Mouse (Mus musculus) intestine, embryonic 16.5 days (tissue): Measurements from ENCODE around the gene Tnfaip2. TPM values are rescaled to one million over a fixed set of nuclear protein-coding genes. Genes with fewer than 3 reads are reported as not detected.

Source experiments
- ATAC-seq: fragments of 200-750 bp; cut with Nextera tagmentation; 2 replicates; pipeline ENCODE4 v1.8.0; 2017; ENCODE audit warnings: moderate TSS enrichment, moderate library complexity
- H3K27ac ChIP-seq: fragments of 300-500 bp; sonication (generic); 2 replicates; pipeline ENCODE4 v1.5.1; 2014; ENCODE audit warnings: mild to moderate bottlenecking, low read length
- H3K27me3 ChIP-seq: fragments of 300-500 bp; sonication (generic); replicated peaks from 2 replicates; pipeline ENCODE4 v1.6.1; 2014; ENCODE audit warnings: low read length, control low read depth, mixed read lengths; ENCODE audit not compliant: control insufficient read depth, insufficient read depth
- H3K36me3 ChIP-seq: fragments of 300-500 bp; sonication (generic); 2 replicates; pipeline ENCODE4 v1.6.1; 2014; ENCODE audit warnings: low read length, control low read depth; ENCODE audit not compliant: control insufficient read depth, insufficient read depth
- H3K4me1 ChIP-seq: fragments of 300-500 bp; sonication (generic); 2 replicates; pipeline ENCODE4 v1.6.1; 2014; ENCODE audit warnings: low read length, control low read depth, mixed read lengths; ENCODE audit not compliant: control insufficient read depth, insufficient read depth
- H3K4me2 ChIP-seq: fragments of 300-500 bp; sonication (generic); 2 replicates; pipeline ENCODE4 v1.6.1; 2014; ENCODE audit warnings: low read depth, low read length, control low read depth
- H3K4me3 ChIP-seq: fragments of 300-500 bp; sonication (generic); 2 replicates; pipeline ENCODE4 v1.5.1; 2014; ENCODE audit warnings: mild to moderate bottlenecking, low read length
- H3K9ac ChIP-seq: fragments of 300-500 bp; sonication (generic); 2 replicates; pipeline ENCODE4 v1.6.1; 2014; ENCODE audit warnings: low read depth, low read length
- H3K9me3 ChIP-seq: fragments of 300-500 bp; sonication (generic); 2 replicates; pipeline ENCODE4 v1.6.1; 2016; ENCODE audit warnings: low read length, control low read depth; ENCODE audit not compliant: control insufficient read depth
- whole genome bisulfite sequencing: fragments of 180-500 bp; shearing (Covaris S2); extraction: QIAGEN DNeasy Blood & Tissue Kit; methylation state at CpG from one replicate; pipeline ENCODE4 v1.1.7; 2014; 5-methylcytosine and 5-hydroxymethylcytosine counted together
- polyA plus RNA-seq: library from polyadenylated mRNA; unstranded; fragments of >200 nt; fragmentation: Nextera tagmentation; extraction: Ambion mirVana; gene quantifications from 2 replicates; pipeline ENCODE4 v1.2.1, GENCODE M21; 2015

Tnfaip2 gene
- polyA plus RNA-seq, 1 experiment from 2014 or later = 3.5 TPM

GRCm38 (mm10) chr12:111503063-111503567, 60.8 kb downstream of the Tnfaip2 start:
- H3K9me3 ChIP-seq = no peaks in the 10 kb centered on the region
- no peak overlapping the region for H3K9ac ChIP-seq
- no peak overlapping the region for H3K4me2 ChIP-seq
- 64% methylated on average over 12 of the region's 12 CpGs for WGBS
- H3K27ac ChIP-seq = no peak overlapping the region
- no peak for ATAC-seq
- H3K4me3 ChIP-seq = no peak overlapping the region
- H3K27me3 ChIP-seq = no peaks in the 10 kb centered on the region
- H3K36me3 ChIP-seq = no peaks in the 10 kb centered on the region
- H3K4me1 ChIP-seq = no peaks in the 10 kb centered on the region; the same call in 1 of the 2 replicates

DNA sequence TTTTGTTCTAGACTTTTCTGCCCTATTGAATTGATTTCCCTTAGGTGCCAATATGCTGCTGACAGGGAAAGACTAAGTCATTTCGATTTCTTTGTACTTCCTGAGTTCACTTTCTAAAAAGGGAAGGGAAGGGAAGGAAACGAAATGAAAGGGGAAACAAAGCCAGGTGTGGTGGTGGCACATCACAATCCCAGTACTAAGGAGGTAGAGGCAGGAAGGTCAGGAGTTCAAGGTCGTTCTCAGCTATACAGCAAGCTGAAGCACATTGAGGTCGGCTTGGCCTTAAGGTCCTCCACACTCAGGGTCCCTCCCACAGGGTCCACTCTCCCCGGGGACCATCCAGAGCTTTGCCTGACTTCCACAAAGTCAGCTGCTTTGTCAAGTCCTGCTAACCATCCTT, 61.3 kb downstream of the Tnfaip2 start:
- no peak overlapping the region for H3K4me3 ChIP-seq
- H3K27ac ChIP-seq = no peak overlapping the region
- H3K27me3 ChIP-seq = no peaks in the 10 kb centered on the region
- H3K4me1 ChIP-seq = no peaks in the 10 kb centered on the region; the same call in 1 of the 2 replicates
- 66% methylated on average over 5 of the region's 5 CpGs for WGBS
- ATAC-seq = no peak
- no peak overlapping the region for H3K9ac ChIP-seq
- H3K9me3 ChIP-seq = no peaks in the 10 kb centered on the region
- H3K4me2 ChIP-seq = no peak overlapping the region
- no peaks in the 10 kb centered on the region for H3K36me3 ChIP-seq

Other genes starting within 250 kb of the Tnfaip2 start
- gene Amn, start 171.4 kb upstream of the Tnfaip2 start, polyA plus RNA-seq = 233 and 312 TPM in 2 replicates
- 30.1 and 32.5 TPM in 2 replicates for gene Cdc42bpb, start 64.8 kb upstream of the Tnfaip2 start, polyA plus RNA-seq
- 1.2 TPM in 2 replicates for gene Lbhd2, start 35.7 kb upstream of the Tnfaip2 start, polyA plus RNA-seq
- 20.4 and 29.1 TPM in 2 replicates for gene Exoc3l4, start 25.5 kb upstream of the Tnfaip2 start, polyA plus RNA-seq
- 11.7 and 12.2 TPM in 2 replicates for gene Gm266, start 43.4 kb downstream of the Tnfaip2 start, polyA plus RNA-seq
- 523 and 531 TPM in 2 replicates for gene Eif5, start 95.5 kb downstream of the Tnfaip2 start, polyA plus RNA-seq
- 13.4 and 14.2 TPM in 2 replicates for gene Mark3, start 132.1 kb downstream of the Tnfaip2 start, polyA plus RNA-seq
- gene Ckb, start 229.9 kb downstream of the Tnfaip2 start, polyA plus RNA-seq = 927 and 953 TPM in 2 replicates
- gene Trmt61a, start 235.6 kb downstream of the Tnfaip2 start, polyA plus RNA-seq = 11.3 and 12.7 TPM in 2 replicates